Mouse (Mus musculus): ENCODE measurements around the gene Stn1.

GRCm38 (mm10) chr19:47524905-47525304, 12.4 kb downstream of the Stn1 start:
- TF ChIP-seq POLR2A (IDR thresholded peaks at IDR 0.05; ENCODE audit: insufficient read depth, low read depth, low read length) (no peak), CTCF (IDR thresholded peaks at IDR 0.05) (no peak), EP300 (IDR thresholded peaks at IDR 0.05; ENCODE audit: insufficient read depth, low read depth, low read length) (no peak)

Measured in heart, adult 2 months (tissue).